11 mouse cellular contexts compared by ENCODE assay signal in genomic region chr19:7148541-7149085, GRCm38 (mm10). TPM values are rescaled to one million over a fixed set of nuclear protein-coding genes. Genes with fewer than 3 reads are reported as not detected.
DNase-seq lines count a peak whose midpoint lies in the region; ATAC-seq lines count a peak whose summit lies in the region.
"Had no signal": no experiment of that assay in that cellular context is flagged by ENCODE, and none has a peak within 500 bp of the region (broad histone marks: within the 10 kb centered on the region; RNA-seq: fewer than 3 reads in every experiment).

No protein-coding gene starts in this region.

- H3K27me3 ChIP-seq in forebrain, embryonic 11.5 days (ENCODE audit: control insufficient read depth, insufficient read depth, low read length), result peaks cover 5% of the 10 kb centered on the region

- 67% methylated on average over 8 of the region's 8 CpGs for WGBS in forebrain, embryonic 11.5 days

- DNase-seq in cerebellum, postnatal 10 days, result peak; percentile 71 to 82
- DNase-seq in cerebellum, postnatal 4 days (ENCODE audit: low spot score in 2 of 2), result no peak
- DNase-seq in adipocyte (ENCODE audit: low spot score), result peak; percentile 22
- DNase-seq in forebrain, embryonic 11.5 days (ENCODE audit: low spot score), result no peak
- peak; percentile 68 to 75 for DNase-seq in layer of hippocampus, postnatal 10 days (ENCODE audit: low spot score in 2 of 2)
- no peak for DNase-seq in kidney, adult 18-20 months
- DNase-seq in lung, postnatal 10 days, result no peak
- no peak for DNase-seq in thymus, postnatal 14 days
- DNase-seq: heart, postnatal 36 days; kidney, adult 9 months had no signal

- peak overlapping the region; percentile 12; the same call in 1 of the 2 replicates for H3K9ac ChIP-seq in forebrain, embryonic 11.5 days (ENCODE audit: low read length)

- H3K4me1 ChIP-seq in forebrain, embryonic 11.5 days (replicated peaks; ENCODE audit: control insufficient read depth, insufficient read depth, low read length), result peaks cover 14% of the 10 kb centered on the region

- H3K4me3 ChIP-seq in forebrain, embryonic 11.5 days (ENCODE audit: low read depth, low read length), result no peak overlapping the region

- no peaks in the 10 kb centered on the region for H3K9me3 ChIP-seq in forebrain, embryonic 11.5 days (ENCODE audit: control insufficient read depth, low read length)

- no peaks in the 10 kb centered on the region for H3K36me3 ChIP-seq in forebrain, embryonic 11.5 days (ENCODE audit: control insufficient read depth, insufficient read depth, low read length)

- H3K27ac ChIP-seq in forebrain, embryonic 11.5 days (ENCODE audit: low read depth, low read length), result no peak overlapping the region

- ATAC-seq in forebrain, embryonic 11.5 days (replicated peaks; ENCODE audit: low FRiP score), result no peak

- no peak overlapping the region for H3K4me2 ChIP-seq in forebrain, embryonic 11.5 days (ENCODE audit: low read depth, low read length, severe bottlenecking)

RNA-seq across cellular contexts. Expression of gene Flrt1, which starts 43.1 kb away (rescaled TPM):
- 7.7 and 9.0 TPM in 2 replicates for polyA plus RNA-seq in forebrain, embryonic 11.5 days (2014; fragmentation: Nextera tagmentation; extraction: Ambion mirVana)
- total RNA-seq in layer of hippocampus, postnatal 10 days (2021), result 10 to 100 TPM; 27.9 to 28.4 TPM
- total RNA-seq: megakaryocyte, adult 5-6 weeks had no signal

RNA-seq across cellular contexts. Expression of gene Otub1, which starts 57.5 kb away (rescaled TPM):
- polyA plus RNA-seq in forebrain, embryonic 11.5 days (2014; fragmentation: Nextera tagmentation; extraction: Ambion mirVana), result 238 and 256 TPM in 2 replicates
- 100 to 1,000 TPM; 202 to 240 TPM for total RNA-seq in layer of hippocampus, postnatal 10 days (2021)

Comparison
In these comparisons a context has a peak if more than half of its experiments do, and no peak if none do; other contexts are left out.
1. DNase-seq: peak in cerebellum, postnatal 10 days (2 of 2), adipocyte (single experiment) and layer of hippocampus, postnatal 10 days (2 of 2); none in cerebellum, postnatal 4 days (0 of 2), forebrain, embryonic 11.5 days (single experiment), kidney, adult 18-20 months (single experiment), lung, postnatal 10 days (single experiment) and thymus, postnatal 14 days (single experiment).